In genomic region chr3:53016436-53017340, GRCm38 (mm10) we compare ENCODE assay signal across 8 mouse cellular contexts. TPM values are rescaled to one million over a fixed set of nuclear protein-coding genes. Genes with fewer than 3 reads are reported as not detected.
A peak's percentile ranks its signal among the peaks of the same experiment; 100 is the strongest.
DNase-seq lines count a peak whose midpoint lies in the region; ATAC-seq lines count a peak whose summit lies in the region.

Cog6 (minus strand) TSS chr3:53017237.

- intact Hi-C loops in left cerebral cortex, postnatal 14 days (cut with DNase I): no loop called here

- peaks cover 6% of the 10 kb centered on the region; the same call in 1 of the 2 replicates for H3K4me1 ChIP-seq in intestine, embryonic 14.5 days (replicated peaks; ENCODE audit: control insufficient read depth, insufficient read depth, low read length)

- peak within 1 kb of the TSS; percentile 84 for H3K4me3 ChIP-seq in intestine, embryonic 14.5 days (ENCODE audit: low read depth, low read length)

- H3K4me2 ChIP-seq in intestine, embryonic 14.5 days (ENCODE audit: low read length): peak within 1 kb of the TSS; percentile 78

- no peaks in the 10 kb centered on the region for H3K9me3 ChIP-seq in intestine, embryonic 14.5 days (ENCODE audit: control insufficient read depth, low read length)

- H3K27ac ChIP-seq in intestine, embryonic 14.5 days (ENCODE audit: low read depth): no peak within 1 kb of the TSS

- ATAC-seq in intestine, embryonic 14.5 days (replicated peaks; ENCODE audit: low FRiP score, low TSS enrichment, low read depth): peak; percentile 92

- H3K9ac ChIP-seq in intestine, embryonic 14.5 days (ENCODE audit: low read length): peak within 1 kb of the TSS; percentile 61

- DNase-seq in adrenal gland, adult (ENCODE audit: inconsistent age in 2 of 2, low spot score in 1 of 2): peak; percentile 89 to 96
- DNase-seq in embryo, embryonic 10.5 days (ENCODE audit: low spot score): peak; percentile 90
- DNase-seq in gastrocnemius, postnatal 25 days: peak; percentile 84
- DNase-seq in intestine, embryonic 14.5 days (ENCODE audit: low spot score): peak; percentile 89
- peak; percentile 63 to 87 for DNase-seq in left cerebral cortex, postnatal 14 days (ENCODE audit: low spot score in 2 of 2)
- peak; percentile 94 for DNase-seq in mesoderm, embryonic 11.5 days (ENCODE audit: low read depth, low spot score)
- DNase-seq in right cerebral cortex, postnatal 36 days (ENCODE audit: low spot score in 2 of 2): peak; percentile 73 to 78
- peak; percentile 85 for DNase-seq in yolk sac, embryonic 10.5 days (ENCODE audit: low spot score)

- peaks cover 14% of the 10 kb centered on the region for H3K36me3 ChIP-seq in intestine, embryonic 14.5 days (ENCODE audit: control insufficient read depth, insufficient read depth, low read length)

- H3K27me3 ChIP-seq in intestine, embryonic 14.5 days (replicated peaks; ENCODE audit: control insufficient read depth, insufficient read depth, low read length): no peaks in the 10 kb centered on the region

- 5% methylated on average over 53 of the region's 53 CpGs for WGBS in intestine, embryonic 14.5 days

RNA-seq across cellular contexts. Expression of gene Cog6, which starts in this region (rescaled TPM):
- total RNA-seq in gastrocnemius, postnatal 25 days (2021): 10 to 100 TPM; 29.2 to 33.0 TPM
- 40.0 and 42.4 TPM in 2 replicates for polyA plus RNA-seq in intestine, embryonic 14.5 days (2014; fragmentation: Nextera tagmentation; extraction: Ambion mirVana)
- total RNA-seq in left cerebral cortex, postnatal 14 days (2021): 10 to 100 TPM; 32.8 to 36.3 TPM
